Mouse (Mus musculus): ENCODE results near the gene Btbd6. TPM values are rescaled to one million over a fixed set of nuclear protein-coding genes. Genes with fewer than 3 reads are reported as not detected.

Gene Btbd6
- polyA plus RNA-seq, 1 experiment from 2014 or later, result 6.3 TPM

DNA sequence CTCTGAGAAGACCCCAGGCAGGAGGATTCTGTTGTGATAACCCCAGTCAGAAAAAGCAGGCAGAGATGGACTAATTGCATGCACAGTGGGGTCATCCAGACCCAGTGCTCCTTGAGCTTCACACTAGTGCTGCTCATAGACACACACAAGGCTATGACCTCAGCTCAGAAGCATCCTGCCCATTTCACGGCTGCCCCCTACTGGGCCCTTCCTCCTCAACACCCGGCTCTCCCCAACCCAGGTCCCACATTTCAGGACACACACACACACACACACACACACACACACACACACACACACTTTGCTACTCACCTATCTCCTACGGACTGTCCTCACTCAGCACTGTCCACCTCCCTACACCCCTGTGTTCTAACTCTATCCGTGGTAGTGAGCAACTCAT is 18.0 kb upstream of the Btbd6 start:
- no peak for DNase-seq
- no peak overlapping the region for H3K27ac ChIP-seq
- no peaks in the 10 kb centered on the region for H3K27me3 ChIP-seq
- no peak overlapping the region for H3K4me2 ChIP-seq
- 45% methylated on average over 4 of the region's 4 CpGs for WGBS (ENCODE audit: insufficient replicate concordance)
- ATAC-seq (ENCODE audit: low read depth), result 0 out of 2 replicates have a peak, but pooled peaks have one; percentile 19
- no peaks in the 10 kb centered on the region for H3K9me3 ChIP-seq (replicated peaks)
- H3K4me1 ChIP-seq (replicated peaks), result peaks cover 11% of the 10 kb centered on the region
- peaks cover 41% of the 10 kb centered on the region for H3K36me3 ChIP-seq
- no peak overlapping the region for H3K9ac ChIP-seq
- no peak overlapping the region for H3K4me3 ChIP-seq (replicated peaks)

DNA sequence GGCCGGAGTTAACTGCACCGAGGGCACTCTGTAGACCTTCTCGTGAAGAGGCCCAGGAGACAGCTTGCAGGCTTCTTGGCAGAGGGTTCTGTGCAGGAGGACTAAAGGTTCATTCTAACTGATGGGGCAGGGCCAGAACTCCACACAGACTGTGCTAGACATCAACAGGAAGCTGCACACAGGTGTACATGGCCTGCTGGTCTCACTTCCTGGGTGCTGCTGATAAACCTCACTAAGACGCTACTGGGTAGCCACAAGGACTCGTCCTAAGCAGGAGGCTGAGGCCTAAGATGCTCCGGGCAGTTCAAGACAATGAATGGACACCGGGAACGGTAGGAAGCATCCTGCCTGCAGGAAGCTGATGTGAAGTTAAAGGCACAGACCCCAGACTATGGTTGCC is 16.9 kb upstream of the Btbd6 start:
- Histone ChIP-seq H3K4me1 (replicated peaks) (peaks cover 9% of the 10 kb centered on the region), H3K36me3 (peaks cover 52% of the 10 kb centered on the region), H3K9me3 (replicated peaks) (no peaks in the 10 kb centered on the region), H3K4me2 (no peak overlapping the region), H3K27ac (no peak overlapping the region), H3K9ac (no peak overlapping the region), H3K4me3 (replicated peaks) (no peak overlapping the region), H3K27me3 (no peaks in the 10 kb centered on the region)
- DNase-seq (no peak), ATAC-seq (ENCODE audit: low read depth) (no peak)
- 77% methylated on average over 8 of the region's 8 CpGs for WGBS (ENCODE audit: insufficient replicate concordance)

DNA sequence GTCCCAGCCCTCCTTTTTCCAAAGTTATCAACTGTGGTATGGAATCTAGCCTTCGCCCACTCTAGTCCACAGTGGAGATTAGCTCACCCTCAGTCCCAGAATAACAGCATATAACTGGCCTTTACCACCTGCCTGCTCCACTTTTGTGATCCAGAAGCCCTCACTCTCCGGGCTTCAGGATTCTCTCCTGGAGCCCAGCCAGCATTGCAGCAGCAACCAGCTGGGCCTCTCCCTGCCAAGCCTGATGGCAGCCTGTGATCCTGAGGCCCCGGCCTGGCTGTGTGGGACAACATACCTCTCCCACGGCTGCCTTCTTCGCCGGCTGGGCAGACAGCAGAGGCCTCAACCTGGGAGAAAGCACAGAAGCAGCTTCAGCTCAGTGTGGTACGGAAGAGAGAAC is 14.9 kb upstream of the Btbd6 start:
- Histone ChIP-seq H3K27me3 (no peaks in the 10 kb centered on the region), H3K36me3 (peaks cover 70% of the 10 kb centered on the region), H3K4me3 (replicated peaks) (no peak overlapping the region), H3K9me3 (replicated peaks) (no peaks in the 10 kb centered on the region), H3K4me1 (replicated peaks) (no peaks in the 10 kb centered on the region), H3K27ac (no peak overlapping the region), H3K9ac (no peak overlapping the region), H3K4me2 (no peak overlapping the region)
- no peak for DNase-seq
- WGBS (ENCODE audit: insufficient replicate concordance), result 89% methylated on average over 7 of the region's 7 CpGs
- no peak for ATAC-seq (ENCODE audit: low read depth)

DNA sequence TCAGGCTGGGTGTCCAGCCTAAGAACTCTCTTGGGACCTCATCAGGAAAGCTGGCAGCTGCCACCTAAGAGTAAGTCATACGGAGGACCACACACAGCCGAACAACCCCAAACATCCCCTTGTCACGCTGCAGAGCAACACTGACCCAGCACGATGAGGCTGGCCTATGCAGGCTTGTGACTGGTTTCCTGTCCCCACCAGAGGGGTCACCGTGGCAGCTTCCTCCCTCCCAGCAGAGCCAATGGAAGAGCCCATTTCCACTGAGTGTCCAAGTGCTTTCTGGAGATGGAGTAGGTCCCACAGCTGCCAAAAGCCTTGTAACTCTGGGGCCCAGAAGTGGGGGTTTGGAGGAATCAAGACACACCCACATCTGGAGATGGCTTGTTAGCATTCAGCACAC is 14.4 kb upstream of the Btbd6 start:
- peaks cover 74% of the 10 kb centered on the region for H3K36me3 ChIP-seq
- no peaks in the 10 kb centered on the region for H3K9me3 ChIP-seq (replicated peaks)
- no peak for ATAC-seq (ENCODE audit: low read depth)
- no peak for DNase-seq
- WGBS (ENCODE audit: insufficient replicate concordance), result 71% methylated on average over 5 of the region's 5 CpGs
- no peaks in the 10 kb centered on the region for H3K27me3 ChIP-seq
- no peak overlapping the region for H3K27ac ChIP-seq
- no peak overlapping the region for H3K4me3 ChIP-seq (replicated peaks)
- H3K4me1 ChIP-seq (replicated peaks), result no peaks in the 10 kb centered on the region
- no peak overlapping the region for H3K9ac ChIP-seq
- no peak overlapping the region for H3K4me2 ChIP-seq

DNA sequence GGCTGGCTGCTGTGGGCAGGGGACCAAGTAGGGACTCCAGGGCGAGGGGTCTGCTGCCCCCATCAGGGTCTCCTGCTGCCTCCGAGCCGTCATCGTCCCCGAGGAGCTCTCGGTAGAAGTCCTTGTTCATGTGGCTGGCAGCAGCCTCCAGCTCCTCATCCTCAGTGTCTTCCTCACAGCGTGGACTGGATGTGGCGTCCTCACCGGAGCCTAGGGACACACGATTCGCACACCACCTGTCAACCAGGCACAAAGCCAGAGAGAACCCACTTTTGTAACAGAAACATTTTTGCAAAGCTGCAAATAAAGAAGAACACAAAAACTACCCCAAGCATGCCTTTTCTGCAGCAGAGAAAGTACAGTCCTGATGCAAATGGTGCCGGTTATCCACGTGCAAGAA is 10.5 kb upstream of the Btbd6 start:
- ATAC-seq (ENCODE audit: low read depth) (no peak), DNase-seq (no peak)
- H3K4me2 ChIP-seq, result no peak overlapping the region
- H3K27me3 ChIP-seq, result no peaks in the 10 kb centered on the region
- peaks cover 98% of the 10 kb centered on the region for H3K36me3 ChIP-seq
- WGBS (ENCODE audit: insufficient replicate concordance), result 92% methylated on average over 13 of the region's 13 CpGs
- no peak overlapping the region for H3K4me3 ChIP-seq (replicated peaks)
- H3K27ac ChIP-seq, result no peak overlapping the region
- H3K9me3 ChIP-seq (replicated peaks), result no peaks in the 10 kb centered on the region
- no peaks in the 10 kb centered on the region for H3K4me1 ChIP-seq (replicated peaks)
- no peak overlapping the region for H3K9ac ChIP-seq

DNA sequence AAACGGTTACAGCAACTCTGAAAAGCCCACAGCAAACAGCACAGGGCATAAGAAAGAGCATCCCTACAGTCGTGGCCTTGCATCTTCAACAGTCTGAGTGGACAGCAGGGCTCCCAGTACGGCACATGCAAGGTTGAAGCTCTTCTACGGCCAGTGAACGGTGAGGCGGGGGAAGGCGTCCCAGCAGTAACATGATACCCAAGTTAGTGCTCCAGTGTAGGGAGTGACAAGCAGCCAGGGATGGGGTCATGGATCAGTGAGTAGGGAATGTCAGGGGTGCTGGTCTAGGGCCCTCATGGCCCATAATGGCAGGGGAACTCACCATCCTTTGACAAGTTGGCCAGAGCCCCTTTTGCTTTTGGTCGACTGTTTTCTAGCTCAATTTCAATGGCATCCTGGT is 7.3 kb upstream of the Btbd6 start:
- no peaks in the 10 kb centered on the region for H3K4me1 ChIP-seq (replicated peaks)
- H3K4me2 ChIP-seq, result no peak overlapping the region
- ATAC-seq (ENCODE audit: low read depth) (no peak), DNase-seq (no peak)
- no peaks in the 10 kb centered on the region for H3K9me3 ChIP-seq (replicated peaks)
- 82% methylated on average over 8 of the region's 8 CpGs for WGBS (ENCODE audit: insufficient replicate concordance)
- no peak overlapping the region for H3K4me3 ChIP-seq (replicated peaks)
- no peaks in the 10 kb centered on the region for H3K27me3 ChIP-seq
- no peak overlapping the region for H3K9ac ChIP-seq
- H3K27ac ChIP-seq, result no peak overlapping the region
- peaks cover 98% of the 10 kb centered on the region for H3K36me3 ChIP-seq

DNA sequence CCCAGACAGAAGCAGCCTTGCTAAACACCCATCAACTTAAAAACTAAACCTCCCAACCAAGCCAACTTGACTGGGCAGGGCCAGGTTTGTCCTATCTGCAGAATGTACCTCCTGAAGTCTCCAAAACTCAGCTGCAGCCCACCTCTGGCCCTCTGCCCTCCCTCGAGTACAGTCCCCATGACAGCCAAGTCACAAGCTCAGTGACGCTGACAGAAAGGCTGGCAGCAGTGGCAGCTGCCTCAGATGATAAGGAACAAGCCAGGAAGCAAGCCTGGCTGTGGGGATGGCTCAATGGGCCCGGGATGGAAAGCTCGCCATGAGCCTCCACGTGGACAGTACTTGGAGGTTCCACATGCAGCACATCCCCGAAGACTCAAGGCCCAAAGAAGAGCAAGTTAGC is 6.7 kb upstream of the Btbd6 start:
- H3K4me3 ChIP-seq (replicated peaks), result no peak overlapping the region
- no peaks in the 10 kb centered on the region for H3K27me3 ChIP-seq
- no peaks in the 10 kb centered on the region for H3K4me1 ChIP-seq (replicated peaks)
- H3K27ac ChIP-seq, result no peak overlapping the region
- ATAC-seq (ENCODE audit: low read depth) (no peak), DNase-seq (no peak)
- no peaks in the 10 kb centered on the region for H3K9me3 ChIP-seq (replicated peaks)
- no peak overlapping the region for H3K4me2 ChIP-seq
- no peak overlapping the region for H3K9ac ChIP-seq
- peaks cover 98% of the 10 kb centered on the region for H3K36me3 ChIP-seq
- WGBS (ENCODE audit: insufficient replicate concordance), result 53% methylated on average over 6 of the region's 6 CpGs

DNA sequence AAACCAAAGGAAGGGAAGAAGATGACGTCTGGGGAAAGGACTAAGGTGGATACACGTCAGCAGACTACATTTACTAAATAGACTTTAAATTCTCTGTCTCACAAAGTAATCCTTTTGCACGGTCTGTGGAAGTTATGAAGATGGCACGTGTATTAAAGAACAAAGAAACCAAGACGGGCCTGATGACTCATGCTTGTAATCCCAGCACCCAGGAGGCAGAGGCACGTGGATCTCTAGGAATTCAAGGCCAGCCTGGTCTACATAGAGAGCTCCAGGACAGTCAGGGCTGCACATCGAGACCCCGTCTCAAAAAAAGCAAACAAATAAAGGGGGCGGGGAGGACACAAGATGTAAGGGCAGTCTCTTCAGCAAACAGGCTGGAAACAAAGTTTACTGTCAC is 1.5 kb upstream of the Btbd6 start:
- Histone ChIP-seq H3K27ac (no peak overlapping the region), H3K36me3 (peaks cover 76% of the 10 kb centered on the region), H3K9me3 (replicated peaks) (no peaks in the 10 kb centered on the region), H3K4me1 (replicated peaks) (peaks cover 25% of the 10 kb centered on the region), H3K27me3 (no peaks in the 10 kb centered on the region), H3K9ac (no peak overlapping the region), H3K4me3 (replicated peaks) (no peak overlapping the region), H3K4me2 (no peak overlapping the region)
- no peak for DNase-seq
- 79% methylated on average over 9 of the region's 9 CpGs for WGBS (ENCODE audit: insufficient replicate concordance)
- no peak for ATAC-seq (ENCODE audit: low read depth)

DNA sequence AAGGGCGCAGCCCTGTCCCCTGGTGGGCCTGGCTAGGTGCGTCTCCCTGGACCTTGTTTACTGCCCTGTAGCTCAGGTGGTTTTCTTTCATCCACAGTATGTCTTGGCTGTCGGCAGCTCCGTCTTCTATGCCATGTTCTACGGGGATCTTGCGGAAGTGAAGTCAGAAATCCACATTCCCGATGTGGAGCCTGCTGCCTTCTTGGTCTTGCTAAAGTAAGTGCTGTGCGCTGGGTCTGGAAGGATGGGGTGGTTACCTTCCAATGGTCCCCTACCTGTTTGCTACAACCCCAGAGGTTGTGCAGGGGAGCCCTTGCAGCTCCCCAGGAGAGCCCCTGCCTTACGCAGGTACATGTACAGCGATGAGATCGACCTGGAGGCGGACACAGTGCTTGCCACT is 874 bp downstream of the Btbd6 start:
- ATAC-seq (ENCODE audit: low read depth), result 0 out of 2 replicates have a peak, but pooled peaks have one; percentile 1
- H3K36me3 ChIP-seq, result peaks cover 76% of the 10 kb centered on the region
- WGBS (ENCODE audit: insufficient replicate concordance), result 57% methylated on average over 12 of the region's 12 CpGs
- peak overlapping the region; percentile 75 for H3K4me3 ChIP-seq (replicated peaks)
- DNase-seq, result no peak
- peak overlapping the region; percentile 78 for H3K27ac ChIP-seq
- H3K27me3 ChIP-seq, result no peaks in the 10 kb centered on the region
- no peaks in the 10 kb centered on the region for H3K9me3 ChIP-seq (replicated peaks)
- H3K4me1 ChIP-seq (replicated peaks), result peaks cover 25% of the 10 kb centered on the region
- H3K9ac ChIP-seq, result peak overlapping the region; percentile 82
- H3K4me2 ChIP-seq, result peak overlapping the region; percentile 79

DNA sequence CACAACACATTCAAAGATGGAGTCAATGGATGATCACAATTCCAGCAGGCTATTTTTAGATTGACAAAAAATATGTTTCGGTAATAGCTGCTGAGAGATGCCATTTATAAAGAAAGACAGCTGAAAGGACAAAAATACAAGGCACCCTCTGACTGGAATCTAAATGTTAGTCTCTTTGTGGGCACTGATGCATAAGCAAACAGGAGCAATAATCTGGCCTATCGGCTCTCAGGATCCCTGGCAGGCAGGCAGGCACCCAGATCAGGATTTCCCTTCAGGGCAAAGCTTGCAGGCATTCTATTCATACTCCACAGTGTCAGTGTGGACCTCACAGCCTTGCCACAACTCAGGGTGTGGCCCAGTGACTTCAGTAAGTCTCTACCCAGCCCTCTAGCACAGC is 5.7 kb downstream of the Btbd6 start:
- 80% methylated on average over 2 of the region's 2 CpGs for WGBS (ENCODE audit: insufficient replicate concordance)
- DNase-seq (no peak), ATAC-seq (ENCODE audit: low read depth) (no peak; the same call in 1 of the 2 replicates)
- peaks cover 9% of the 10 kb centered on the region for H3K4me1 ChIP-seq (replicated peaks)
- peaks cover 93% of the 10 kb centered on the region for H3K36me3 ChIP-seq
- H3K27ac ChIP-seq, result no peak overlapping the region
- H3K9me3 ChIP-seq (replicated peaks), result no peaks in the 10 kb centered on the region
- no peak overlapping the region for H3K4me2 ChIP-seq
- H3K9ac ChIP-seq, result no peak overlapping the region
- H3K4me3 ChIP-seq (replicated peaks), result no peak overlapping the region
- H3K27me3 ChIP-seq, result no peaks in the 10 kb centered on the region

DNA sequence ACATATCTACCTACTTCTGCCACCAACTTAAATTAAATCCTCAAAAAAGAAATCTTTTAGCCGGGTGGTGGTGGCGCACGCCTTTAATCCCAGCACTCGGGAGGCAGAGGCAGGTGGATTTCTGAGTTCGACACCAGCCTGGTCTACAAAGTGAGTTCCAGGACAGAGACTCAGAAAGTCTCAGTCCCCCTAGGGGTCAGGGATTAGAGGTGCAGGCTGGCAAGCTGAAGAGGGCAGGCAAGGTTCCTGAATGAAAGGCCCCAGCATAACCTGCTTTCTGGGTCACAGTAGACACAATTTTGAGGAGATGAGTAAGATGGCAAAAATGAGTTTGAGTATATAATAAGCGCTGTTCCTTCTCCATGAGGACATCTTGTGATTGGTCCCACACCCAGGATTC is 9.1 kb downstream of the Btbd6 start:
- Histone ChIP-seq H3K9me3 (replicated peaks) (no peaks in the 10 kb centered on the region), H3K36me3 (peaks cover 80% of the 10 kb centered on the region), H3K4me2 (no peak overlapping the region), H3K4me1 (replicated peaks) (0 out of 2 replicates have a peak, but pooled peaks cover 5% of the 10 kb centered on the region), H3K27ac (no peak overlapping the region), H3K9ac (no peak overlapping the region), H3K27me3 (no peaks in the 10 kb centered on the region), H3K4me3 (replicated peaks) (no peak overlapping the region)
- WGBS (ENCODE audit: insufficient replicate concordance), result 84% methylated on average over 6 of the region's 6 CpGs
- ATAC-seq (ENCODE audit: low read depth), result no peak
- DNase-seq, result no peak

DNA sequence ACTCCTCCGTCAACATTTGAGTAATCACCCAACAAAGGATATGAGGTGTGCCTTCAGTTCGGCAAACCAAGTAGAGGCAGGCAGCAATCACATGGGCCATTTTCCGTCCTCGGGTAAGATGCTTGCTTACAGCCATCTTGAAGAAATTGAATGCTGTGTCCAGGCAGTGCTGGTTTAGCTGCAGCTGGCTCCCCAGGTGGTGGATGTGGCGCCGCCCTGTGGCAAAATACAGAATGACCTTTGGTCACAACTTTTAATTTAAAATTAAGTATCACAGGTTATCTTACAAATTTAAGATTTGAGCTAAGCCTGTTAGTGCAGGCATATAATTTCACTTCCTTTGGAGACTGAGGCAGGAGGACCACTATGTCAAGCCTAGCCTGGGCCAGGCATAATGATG is 11.6 kb downstream of the Btbd6 start:
- no peak for ATAC-seq (ENCODE audit: low read depth)
- DNase-seq, result no peak
- Histone ChIP-seq H3K27me3 (no peaks in the 10 kb centered on the region), H3K36me3 (peaks cover 73% of the 10 kb centered on the region), H3K4me1 (replicated peaks) (peaks cover 18% of the 10 kb centered on the region), H3K27ac (no peak overlapping the region), H3K9me3 (replicated peaks) (no peaks in the 10 kb centered on the region), H3K9ac (no peak overlapping the region), H3K4me2 (no peak overlapping the region), H3K4me3 (replicated peaks) (no peak overlapping the region)
- 66% methylated on average over 6 of the region's 6 CpGs for WGBS (ENCODE audit: insufficient replicate concordance)

Measured in liver, embryonic 13.5 days (tissue).